Mouse (Mus musculus): ENCODE results near the gene Ipo7. TPM values are rescaled to one million over a fixed set of nuclear protein-coding genes. Genes with fewer than 3 reads are reported as not detected.
"Not testable (repeated sequence)": the region's sequence is repeated elsewhere in the genome, so short reads cannot be mapped to it uniquely, and the experiment has no call there.

Gene Ipo7
- polyA plus RNA-seq (2012; rRNA removed): 7.9 and 8.7 TPM in 2 replicates

GRCm38 (mm10) chr7:110018117-110018630 is at the start of gene Ipo7:
TSS of gene Ipo7 (plus strand) at chr7:110018274.
- Histone ChIP-seq H3K4me1 (ENCODE audit: control insufficient read depth, insufficient read depth, low read length) (no peaks in the 10 kb centered on the region), H3K27ac (ENCODE audit: control insufficient read depth, insufficient read depth, low read depth, low read length) (peak within 1 kb of the TSS; percentile 81), H3K27me3 (ENCODE audit: control insufficient read depth, insufficient read depth, low read length) (no peaks in the 10 kb centered on the region), H3K4me3 (ENCODE audit: control insufficient read depth, low read depth, low read length) (peak within 1 kb of the TSS; percentile 85), H3K36me3 (ENCODE audit: control insufficient read depth, insufficient read depth, low read length) (no peaks in the 10 kb centered on the region)
- TF ChIP-seq POLR2A (IDR thresholded peaks at IDR 0.05; ENCODE audit: control insufficient read depth, low read depth, low read length): peak; percentile 95
- no peak for TF ChIP-seq CTCF (IDR thresholded peaks at IDR 0.05; ENCODE audit: control insufficient read depth, insufficient read depth, insufficient replicate concordance, low read depth, low read length)

GRCm38 (mm10) chr7:109968924-109969450 is 49.1 kb upstream of the Ipo7 start:
- Histone ChIP-seq H3K27ac (ENCODE audit: control insufficient read depth, insufficient read depth, low read depth, low read length) (no peak overlapping the region), H3K36me3 (ENCODE audit: control insufficient read depth, insufficient read depth, low read length) (no peaks in the 10 kb centered on the region), H3K4me1 (ENCODE audit: control insufficient read depth, insufficient read depth, low read length) (no peaks in the 10 kb centered on the region), H3K4me3 (ENCODE audit: control insufficient read depth, low read depth, low read length) (no peak overlapping the region), H3K27me3 (ENCODE audit: control insufficient read depth, insufficient read depth, low read length) (no peaks in the 10 kb centered on the region)
- no peak for TF ChIP-seq POLR2A (IDR thresholded peaks at IDR 0.05; ENCODE audit: control insufficient read depth, low read depth, low read length)
- TF ChIP-seq CTCF (IDR thresholded peaks at IDR 0.05; ENCODE audit: control insufficient read depth, insufficient read depth, insufficient replicate concordance, low read depth, low read length): no peak

GRCm38 (mm10) chr7:109969542-109969941 is 48.5 kb upstream of the Ipo7 start:
- H3K27me3 ChIP-seq (ENCODE audit: control insufficient read depth, insufficient read depth, low read length): no peaks in the 10 kb centered on the region
- no peaks in the 10 kb centered on the region for H3K36me3 ChIP-seq (ENCODE audit: control insufficient read depth, insufficient read depth, low read length)
- H3K4me3 ChIP-seq (ENCODE audit: control insufficient read depth, low read depth, low read length): no peak overlapping the region
- H3K4me1 ChIP-seq (ENCODE audit: control insufficient read depth, insufficient read depth, low read length): no peaks in the 10 kb centered on the region
- TF ChIP-seq CTCF (IDR thresholded peaks at IDR 0.05; ENCODE audit: control insufficient read depth, insufficient read depth, insufficient replicate concordance, low read depth, low read length): no peak
- TF ChIP-seq POLR2A (IDR thresholded peaks at IDR 0.05; ENCODE audit: control insufficient read depth, low read depth, low read length): no peak
- no peak overlapping the region for H3K27ac ChIP-seq (ENCODE audit: control insufficient read depth, insufficient read depth, low read depth, low read length)

- no peaks in the 10 kb centered on the region for H3K27me3 ChIP-seq (ENCODE audit: control insufficient read depth, insufficient read depth, low read length)
- H3K4me1 ChIP-seq (ENCODE audit: control insufficient read depth, insufficient read depth, low read length): no peaks in the 10 kb centered on the region
- H3K36me3 ChIP-seq (ENCODE audit: control insufficient read depth, insufficient read depth, low read length): no peaks in the 10 kb centered on the region; the same call in none of the 2 replicates
- TF ChIP-seq CTCF (IDR thresholded peaks at IDR 0.05; ENCODE audit: control insufficient read depth, insufficient read depth, insufficient replicate concordance, low read depth, low read length) (no peak), POLR2A (IDR thresholded peaks at IDR 0.05; ENCODE audit: control insufficient read depth, low read depth, low read length) (no peak)
- H3K27ac ChIP-seq (ENCODE audit: control insufficient read depth, insufficient read depth, low read depth, low read length): no peak overlapping the region
- no peak overlapping the region for H3K4me3 ChIP-seq (ENCODE audit: control insufficient read depth, low read depth, low read length)
These were observed 41.9 kb upstream of the Ipo7 start for GRCm38 (mm10) chr7:109975966-109976715.

GRCm38 (mm10) chr7:109977131-109977530 is 40.9 kb upstream of the Ipo7 start:
- H3K36me3 ChIP-seq (ENCODE audit: control insufficient read depth, insufficient read depth, low read length); H3K27me3 ChIP-seq (ENCODE audit: control insufficient read depth, insufficient read depth, low read length): not testable (repeated sequence)

GRCm38 (mm10) chr7:109984608-109985007 is 33.5 kb upstream of the Ipo7 start:
- not testable (repeated sequence) for H3K27ac ChIP-seq (ENCODE audit: control insufficient read depth, insufficient read depth, low read depth, low read length); H3K4me3 ChIP-seq (ENCODE audit: control insufficient read depth, low read depth, low read length); H3K27me3 ChIP-seq (ENCODE audit: control insufficient read depth, insufficient read depth, low read length); H3K36me3 ChIP-seq (ENCODE audit: control insufficient read depth, insufficient read depth, low read length); H3K4me1 ChIP-seq (ENCODE audit: control insufficient read depth, insufficient read depth, low read length)

More at GRCm38 (mm10) chr7:109977131-109977530, 40.9 kb upstream of the Ipo7 start:
- H3K27ac ChIP-seq (ENCODE audit: control insufficient read depth, insufficient read depth, low read depth, low read length); H3K4me1 ChIP-seq (ENCODE audit: control insufficient read depth, insufficient read depth, low read length); H3K4me3 ChIP-seq (ENCODE audit: control insufficient read depth, low read depth, low read length): not testable (repeated sequence)

GRCm38 (mm10) chr7:109985661-109986132 is 32.4 kb upstream of the Ipo7 start:
- Histone ChIP-seq H3K4me1 (ENCODE audit: control insufficient read depth, insufficient read depth, low read length) (no peaks in the 10 kb centered on the region), H3K27me3 (ENCODE audit: control insufficient read depth, insufficient read depth, low read length) (no peaks in the 10 kb centered on the region), H3K27ac (ENCODE audit: control insufficient read depth, insufficient read depth, low read depth, low read length) (peak overlapping the region; percentile 93), H3K4me3 (ENCODE audit: control insufficient read depth, low read depth, low read length) (peak overlapping the region; percentile 94), H3K36me3 (ENCODE audit: control insufficient read depth, insufficient read depth, low read length) (peaks cover 2% of the 10 kb centered on the region; the same call in 1 of the 2 replicates)
- no peak for TF ChIP-seq POLR2A (IDR thresholded peaks at IDR 0.05; ENCODE audit: control insufficient read depth, low read depth, low read length)
- TF ChIP-seq CTCF (IDR thresholded peaks at IDR 0.05; ENCODE audit: control insufficient read depth, insufficient read depth, insufficient replicate concordance, low read depth, low read length): no peak
